Mouse (Mus musculus) G1E (cell line): Measurements from ENCODE around the gene Alkbh7. TPM values are rescaled to one million over a fixed set of nuclear protein-coding genes. Genes with fewer than 3 reads are reported as not detected.

Experiments used
- ATAC-seq: 2 replicates; pipeline ENCODE4 v1.8.0; 2016; ENCODE audit warnings: mild to moderate bottlenecking; ENCODE audit not compliant: insufficient number of reproducible peaks, poor library complexity, low FRiP score, severe bottlenecking; ENCODE audit errors: extremely low read depth
- DNase-seq: peaks from one replicate; pipeline ENCODE4 v3.0.0; 2012; ENCODE audit warnings: low spot score
- H3K27me3 ChIP-seq: 2 replicates; pipeline ENCODE4 v1.6.1; 2012; ENCODE audit warnings: mild to moderate bottlenecking, low read length, inconsistent platforms; ENCODE audit not compliant: insufficient read depth
- H3K36me3 ChIP-seq: replicated peaks from 2 replicates; pipeline ENCODE3; 2012; ENCODE audit warnings: mild to moderate bottlenecking, inconsistent platforms
- H3K4me1 ChIP-seq: 2 replicates; pipeline ENCODE4 v1.6.1; 2012; ENCODE audit warnings: low read depth, low read length, inconsistent platforms, mixed read lengths; ENCODE audit not compliant: insufficient read depth
- H3K4me3 ChIP-seq: 2 replicates; pipeline ENCODE4 v1.5.1; 2012; ENCODE audit warnings: low read depth, mild to moderate bottlenecking, inconsistent platforms, low read length, moderate library complexity, mixed read lengths
- H3K9me3 ChIP-seq: replicated peaks from 2 replicates; pipeline ENCODE4 v1.6.1; 2012; ENCODE audit warnings: inconsistent platforms
- CTCF ChIP-seq: IDR thresholded peaks from 2 replicates; pipeline ENCODE4 v1.5.1; 2012; ENCODE audit warnings: low read depth, low read length, inconsistent platforms, mixed read lengths
- GATA1 ChIP-seq: IDR thresholded peaks from 2 replicates; pipeline ENCODE4 v1.6.1; 2012; ENCODE audit warnings: borderline replicate concordance, low read length, inconsistent platforms, mixed read lengths
- GATA2 ChIP-seq: IDR thresholded peaks from 2 replicates; pipeline ENCODE4 v1.6.1; 2012; ENCODE audit warnings: low read depth, low read length, inconsistent platforms, borderline replicate concordance
- POLR2AphosphoS5 ChIP-seq: IDR thresholded peaks from 2 replicates; pipeline ENCODE4 v1.6.1; 2012; ENCODE audit warnings: low read depth, low read length, inconsistent platforms; ENCODE audit not compliant: insufficient replicate concordance
- TAL1 ChIP-seq: conservative IDR thresholded peaks from 2 replicates; pipeline ENCODE4 v1.6.1; 2012; ENCODE audit warnings: low read depth, low read length, inconsistent platforms, mixed read lengths
- polyA plus RNA-seq: library from polyadenylated mRNA; stranded (reverse); fragments of >175 nt; gene quantifications from 2 replicates; pipeline ENCODE4 v1.2.3, GENCODE M21; 2012
- total RNA-seq, 2 experiments: library from RNA; stranded (forward) in 1 of 2; stranded (reverse) in 1 of 2; fragments of 200-1000 nt in 1 of 2; fragments of >200 nt in 1 of 2; fragmentation: Nextera tagmentation in 1 of 2; gene quantifications; 2 replicates each; pipeline ENCODE4 v1.2.3; 2014 to 2017

Alkbh7 gene
- total and polyA plus RNA-seq, 3 experiments: 12.9 to 46.0 (median 25.5) TPM

DNA sequence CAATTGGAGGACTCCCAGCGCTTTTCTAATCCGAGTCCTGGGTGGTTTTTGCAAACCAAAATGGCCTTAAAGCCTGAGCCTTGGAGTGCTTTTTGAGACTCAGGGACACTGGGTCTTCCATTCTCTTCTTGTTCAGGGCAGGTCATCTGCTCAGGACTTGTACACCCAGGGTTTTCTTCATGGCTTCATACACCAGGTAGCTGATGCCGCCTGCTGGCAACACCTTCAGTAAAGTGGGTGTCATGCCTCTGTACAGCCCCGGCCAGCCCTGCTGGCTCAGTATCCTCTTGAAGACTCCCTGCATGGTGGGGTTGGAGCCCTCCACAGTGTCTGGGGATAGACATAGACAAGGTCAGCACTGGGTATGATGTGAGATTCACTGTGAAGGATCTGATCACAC lies 35.7 kb downstream of the Alkbh7 start:
- TF ChIP-seq GATA2 (no peak), TAL1 (no peak), POLR2AphosphoS5 (no peak), GATA1 (no peak), CTCF (no peak)
- no peaks in the 10 kb centered on the region for H3K9me3 ChIP-seq

DNA sequence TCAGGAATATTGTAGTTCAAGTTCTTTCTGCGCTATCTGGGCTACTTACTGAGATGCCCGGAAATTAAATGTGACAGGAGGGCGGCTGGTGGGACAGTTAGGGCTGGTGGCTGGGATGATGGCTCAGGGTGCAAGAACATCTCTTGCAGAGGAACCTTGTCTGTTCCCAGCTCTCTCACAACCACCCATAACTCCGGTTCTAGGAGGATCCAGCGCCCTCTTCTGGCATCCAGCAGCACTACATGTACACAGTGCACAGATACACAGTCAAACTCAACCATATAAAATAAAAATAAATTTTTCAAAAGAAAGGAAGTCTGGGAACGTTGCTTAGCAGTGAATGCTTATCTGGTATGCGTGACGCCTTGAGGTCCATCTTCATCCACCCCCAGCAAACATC lies 41.8 kb downstream of the Alkbh7 start:
- H3K27me3 ChIP-seq: peaks cover 54% of the 10 kb centered on the region
- peaks cover 12% of the 10 kb centered on the region for H3K4me1 ChIP-seq
- DNase-seq (no peak), ATAC-seq (no peak)
- H3K4me3 ChIP-seq: no peak overlapping the region
- TF ChIP-seq TAL1 (no peak), GATA2 (no peak), POLR2AphosphoS5 (no peak), GATA1 (no peak)
- 0 out of 2 replicates have a peak, but pooled peaks cover 2% of the 10 kb centered on the region for H3K9me3 ChIP-seq
- H3K36me3 ChIP-seq: no peaks in the 10 kb centered on the region

More for the DNA sequence above, 35.7 kb downstream of the Alkbh7 start:
- Histone ChIP-seq H3K4me3 (peak overlapping the region; percentile 5; the same call in 1 of the 2 replicates), H3K27me3 (peaks cover 8% of the 10 kb centered on the region), H3K36me3 (peaks cover 22% of the 10 kb centered on the region), H3K4me1 (peaks cover 37% of the 10 kb centered on the region)
- no peak for ATAC-seq
- no peak for DNase-seq

DNA sequence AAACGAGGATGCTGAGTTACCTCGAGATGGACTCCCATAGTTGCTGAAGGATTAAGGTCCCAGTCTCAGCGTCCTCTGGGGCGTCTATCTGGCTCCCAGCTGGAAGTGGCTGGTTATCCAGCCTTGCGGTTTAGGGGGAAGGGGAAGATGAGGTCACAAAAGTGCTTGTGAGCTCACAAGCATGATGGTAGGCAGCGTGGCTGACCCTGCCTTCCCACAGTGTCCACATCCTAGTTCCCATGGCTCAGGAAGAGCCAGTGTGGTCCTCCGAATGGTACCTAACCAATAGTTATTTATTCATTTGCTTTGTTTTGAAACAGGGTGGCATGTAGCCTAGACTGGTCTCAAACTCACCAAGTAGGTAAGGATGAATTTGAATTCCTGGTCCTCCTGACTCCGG lies 44.4 kb downstream of the Alkbh7 start, which contains the start of gene Slc25a41:
Slc25a41 (minus strand) TSS at position 101 of the 400 bp plus-strand sequence.
- no peak within 1 kb of the TSS for H3K4me3 ChIP-seq
- H3K4me1 ChIP-seq: peaks cover 12% of the 10 kb centered on the region
- TF ChIP-seq CTCF (no peak), POLR2AphosphoS5 (no peak), TAL1 (no peak), GATA2 (no peak), GATA1 (no peak)
- H3K36me3 ChIP-seq: no peaks in the 10 kb centered on the region
- DNase-seq (no peak), ATAC-seq (no peak)
- H3K27me3 ChIP-seq: peaks cover 62% of the 10 kb centered on the region
- 0 out of 2 replicates have a peak, but pooled peaks cover 2% of the 10 kb centered on the region for H3K9me3 ChIP-seq

DNA sequence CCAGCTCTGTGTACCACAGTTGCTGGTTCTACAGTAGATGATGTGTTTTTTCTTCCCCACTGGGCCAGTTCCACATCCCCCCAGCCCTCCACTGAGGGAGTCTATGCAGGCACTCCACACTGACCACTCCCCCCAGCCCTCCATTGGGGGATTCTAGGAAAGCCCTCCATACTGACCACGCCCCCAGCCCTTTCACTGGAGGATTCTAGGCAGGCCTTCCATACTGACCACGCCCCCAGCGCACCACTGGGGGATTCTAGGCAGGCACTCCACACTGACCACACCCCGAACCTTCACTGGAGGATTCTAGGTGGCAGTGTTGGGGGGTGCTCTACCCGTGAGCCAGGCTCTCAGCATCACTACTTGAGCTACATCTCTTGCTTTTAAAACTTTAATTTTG lies 50.3 kb downstream of the Alkbh7 start:
- ATAC-seq: peak; percentile 54; the same call in 1 of the 2 replicates
- no peak for TF ChIP-seq GATA1
- TF ChIP-seq GATA2: no peak
- TF ChIP-seq CTCF: no peak
- no peak for TF ChIP-seq TAL1
- no peak for TF ChIP-seq POLR2AphosphoS5

DNA sequence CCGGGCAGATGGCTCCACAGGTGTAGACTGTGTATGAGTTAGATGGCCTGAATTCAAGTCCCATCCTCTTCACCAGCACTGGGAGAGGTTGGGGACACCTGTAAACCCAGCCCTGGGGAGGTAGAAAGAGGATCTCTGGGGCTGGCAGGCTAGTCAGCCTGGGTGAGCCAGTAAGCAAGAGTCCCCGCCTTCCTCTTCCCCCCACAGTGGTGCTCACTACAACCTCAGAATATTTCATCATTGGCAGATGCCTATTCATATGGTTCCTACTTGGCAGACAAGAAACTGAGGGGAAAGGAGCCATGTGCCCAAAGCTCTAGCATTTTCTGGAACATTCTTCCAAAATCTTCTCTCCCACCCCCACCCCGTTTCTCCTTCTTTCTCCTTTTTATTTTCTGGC lies 51.7 kb downstream of the Alkbh7 start:
- H3K9me3 ChIP-seq: no peaks in the 10 kb centered on the region
- H3K36me3 ChIP-seq: peaks cover 14% of the 10 kb centered on the region
- ATAC-seq (no peak), DNase-seq (no peak)
- no peak for TF ChIP-seq TAL1
- TF ChIP-seq GATA1: no peak
- no peak for TF ChIP-seq CTCF
- TF ChIP-seq POLR2AphosphoS5: no peak
- TF ChIP-seq GATA2: no peak
- H3K27me3 ChIP-seq: peaks cover 23% of the 10 kb centered on the region
- peaks cover 4% of the 10 kb centered on the region; the same call in 1 of the 2 replicates for H3K4me1 ChIP-seq
- H3K4me3 ChIP-seq: no peak overlapping the region

More for the DNA sequence above, 50.3 kb downstream of the Alkbh7 start:
- Histone ChIP-seq H3K4me1 (peaks cover 4% of the 10 kb centered on the region; the same call in 1 of the 2 replicates), H3K27me3 (peaks cover 25% of the 10 kb centered on the region), H3K9me3 (no peaks in the 10 kb centered on the region), H3K36me3 (peaks cover 2% of the 10 kb centered on the region), H3K4me3 (no peak overlapping the region)
- no peak for DNase-seq

Other genes starting within 250 kb of the Alkbh7 start
Only the 20 nearest of the 22 such genes appear.
- not detected in 2 replicates for gene Prr22, start 227.1 kb upstream of the Alkbh7 start, total RNA-seq (2014; fragmentation: Nextera tagmentation)
- gene Prr22, start 227.1 kb upstream of the Alkbh7 start, total RNA-seq (2017): 0.17 and 0.22 TPM in 2 replicates
- gene Prr22, start 227.1 kb upstream of the Alkbh7 start, polyA plus RNA-seq: 3.5 and 5.0 TPM in 2 replicates
- gene Rfx2, start 166.3 kb upstream of the Alkbh7 start, total RNA-seq (2014; fragmentation: Nextera tagmentation): 21.4 and 27.9 TPM in 2 replicates
- 3.9 and 4.1 TPM in 2 replicates for gene Rfx2, start 166.3 kb upstream of the Alkbh7 start, total RNA-seq (2017)
- gene Rfx2, start 166.3 kb upstream of the Alkbh7 start, polyA plus RNA-seq: 36.4 and 38.2 TPM in 2 replicates
- gene Acsbg2, start 122.9 kb upstream of the Alkbh7 start, total RNA-seq (2014; fragmentation: Nextera tagmentation): not detected in 2 replicates
- 0.11 TPM in 1 of 2 replicates, not detected in the other for gene Acsbg2, start 122.9 kb upstream of the Alkbh7 start, total RNA-seq (2017)
- not detected in 2 replicates for gene Acsbg2, start 122.9 kb upstream of the Alkbh7 start, polyA plus RNA-seq
- gene 1700061G19Rik, start 121.9 kb upstream of the Alkbh7 start, total RNA-seq (2014; fragmentation: Nextera tagmentation): not detected in 2 replicates
- gene 1700061G19Rik, start 121.9 kb upstream of the Alkbh7 start, total RNA-seq (2017): 0.22 TPM in 1 of 2 replicates, not detected in the other
- not detected in 2 replicates for gene 1700061G19Rik, start 121.9 kb upstream of the Alkbh7 start, polyA plus RNA-seq
- 15.3 and 22.1 TPM in 2 replicates for gene Mllt1, start 61.9 kb upstream of the Alkbh7 start, total RNA-seq (2014; fragmentation: Nextera tagmentation)
- gene Mllt1, start 61.9 kb upstream of the Alkbh7 start, total RNA-seq (2017): 7.6 and 8.2 TPM in 2 replicates
- 75.9 and 76.1 TPM in 2 replicates for gene Mllt1, start 61.9 kb upstream of the Alkbh7 start, polyA plus RNA-seq
- not detected in 2 replicates for gene Acer1, start 15.2 kb upstream of the Alkbh7 start, total RNA-seq (2014; fragmentation: Nextera tagmentation)
- gene Acer1, start 15.2 kb upstream of the Alkbh7 start, total RNA-seq (2017): 0.12 TPM in 1 of 2 replicates, not detected in the other
- gene Acer1, start 15.2 kb upstream of the Alkbh7 start, polyA plus RNA-seq: not detected in 2 replicates
- gene Clpp, start 7.0 kb upstream of the Alkbh7 start, total RNA-seq (2014; fragmentation: Nextera tagmentation): 48.1 and 58.4 TPM in 2 replicates
- 75.3 and 76.7 TPM in 2 replicates for gene Clpp, start 7.0 kb upstream of the Alkbh7 start, total RNA-seq (2017)
- 197 and 208 TPM in 2 replicates for gene Clpp, start 7.0 kb upstream of the Alkbh7 start, polyA plus RNA-seq
- not detected in 2 replicates for gene Pspn, start 2.7 kb downstream of the Alkbh7 start, total RNA-seq (2014; fragmentation: Nextera tagmentation)
- not detected in 2 replicates for gene Pspn, start 2.7 kb downstream of the Alkbh7 start, total RNA-seq (2017)
- gene Pspn, start 2.7 kb downstream of the Alkbh7 start, polyA plus RNA-seq: not detected in 2 replicates
- gene Gtf2f1, start 13.9 kb downstream of the Alkbh7 start, total RNA-seq (2014; fragmentation: Nextera tagmentation): 104 and 113 TPM in 2 replicates
- 101 and 102 TPM in 2 replicates for gene Gtf2f1, start 13.9 kb downstream of the Alkbh7 start, total RNA-seq (2017)
- 145 and 151 TPM in 2 replicates for gene Gtf2f1, start 13.9 kb downstream of the Alkbh7 start, polyA plus RNA-seq
- gene Gm17949, start 14.1 kb downstream of the Alkbh7 start, total RNA-seq (2014; fragmentation: Nextera tagmentation): 0.98 TPM in 1 of 2 replicates, not detected in the other
- 0.12 and 0.27 TPM in 2 replicates for gene Gm17949, start 14.1 kb downstream of the Alkbh7 start, total RNA-seq (2017)
- 0.11 and 0.21 TPM in 2 replicates for gene Gm17949, start 14.1 kb downstream of the Alkbh7 start, polyA plus RNA-seq
- gene Khsrp, start 34.2 kb downstream of the Alkbh7 start, total RNA-seq (2014; fragmentation: Nextera tagmentation): 296 and 302 TPM in 2 replicates
- gene Khsrp, start 34.2 kb downstream of the Alkbh7 start, total RNA-seq (2017): 59.0 and 63.6 TPM in 2 replicates
- gene Khsrp, start 34.2 kb downstream of the Alkbh7 start, polyA plus RNA-seq: 282 and 302 TPM in 2 replicates
- gene Slc25a41, start 44.3 kb downstream of the Alkbh7 start, total RNA-seq (2014; fragmentation: Nextera tagmentation): not detected in 2 replicates
- gene Slc25a41, start 44.3 kb downstream of the Alkbh7 start, total RNA-seq (2017): not detected in 2 replicates
- gene Slc25a41, start 44.3 kb downstream of the Alkbh7 start, polyA plus RNA-seq: not detected in 2 replicates
- not detected in 2 replicates for gene Crb3, start 61.8 kb downstream of the Alkbh7 start, total RNA-seq (2014; fragmentation: Nextera tagmentation)
- gene Crb3, start 61.8 kb downstream of the Alkbh7 start, total RNA-seq (2017): 0.23 and 0.33 TPM in 2 replicates
- 0.23 and 0.37 TPM in 2 replicates for gene Crb3, start 61.8 kb downstream of the Alkbh7 start, polyA plus RNA-seq
- 42.6 and 44.5 TPM in 2 replicates for gene Slc25a23, start 62.5 kb downstream of the Alkbh7 start, total RNA-seq (2014; fragmentation: Nextera tagmentation)
- 2.4 and 3.3 TPM in 2 replicates for gene Slc25a23, start 62.5 kb downstream of the Alkbh7 start, total RNA-seq (2017)
- gene Slc25a23, start 62.5 kb downstream of the Alkbh7 start, polyA plus RNA-seq: 16.7 and 18.3 TPM in 2 replicates
- gene Dennd1c, start 81.2 kb downstream of the Alkbh7 start, total RNA-seq (2014; fragmentation: Nextera tagmentation): 25.8 and 39.7 TPM in 2 replicates
- gene Dennd1c, start 81.2 kb downstream of the Alkbh7 start, total RNA-seq (2017): 13.4 and 14.3 TPM in 2 replicates
- 23.3 and 24.6 TPM in 2 replicates for gene Dennd1c, start 81.2 kb downstream of the Alkbh7 start, polyA plus RNA-seq
- 4.2 and 4.3 TPM in 2 replicates for gene Tubb4a, start 90.4 kb downstream of the Alkbh7 start, total RNA-seq (2014; fragmentation: Nextera tagmentation)
- gene Tubb4a, start 90.4 kb downstream of the Alkbh7 start, total RNA-seq (2017): 0.38 and 0.46 TPM in 2 replicates
- 0.37 and 0.51 TPM in 2 replicates for gene Tubb4a, start 90.4 kb downstream of the Alkbh7 start, polyA plus RNA-seq
- gene Tnfsf9, start 108.0 kb downstream of the Alkbh7 start, total RNA-seq (2014; fragmentation: Nextera tagmentation): 2.3 and 4.4 TPM in 2 replicates
- 9.0 and 10.4 TPM in 2 replicates for gene Tnfsf9, start 108.0 kb downstream of the Alkbh7 start, total RNA-seq (2017)
- 6.6 and 9.2 TPM in 2 replicates for gene Tnfsf9, start 108.0 kb downstream of the Alkbh7 start, polyA plus RNA-seq
- gene Cd70, start 152.4 kb downstream of the Alkbh7 start, total RNA-seq (2014; fragmentation: Nextera tagmentation): not detected in 2 replicates
- not detected in 2 replicates for gene Cd70, start 152.4 kb downstream of the Alkbh7 start, total RNA-seq (2017)
- gene Cd70, start 152.4 kb downstream of the Alkbh7 start, polyA plus RNA-seq: not detected in 2 replicates
- not detected in 2 replicates for gene Tnfsf14, start 196.8 kb downstream of the Alkbh7 start, total RNA-seq (2014; fragmentation: Nextera tagmentation)
- 0.55 and 0.81 TPM in 2 replicates for gene Tnfsf14, start 196.8 kb downstream of the Alkbh7 start, total RNA-seq (2017)
- 0.05 and 0.12 TPM in 2 replicates for gene Tnfsf14, start 196.8 kb downstream of the Alkbh7 start, polyA plus RNA-seq
- gene C3, start 230.8 kb downstream of the Alkbh7 start, total RNA-seq (2014; fragmentation: Nextera tagmentation): not detected in 2 replicates
- 0.27 and 3.6 TPM in 2 replicates for gene C3, start 230.8 kb downstream of the Alkbh7 start, total RNA-seq (2017)
- 0.04 and 0.10 TPM in 2 replicates for gene C3, start 230.8 kb downstream of the Alkbh7 start, polyA plus RNA-seq